Mouse (Mus musculus): ENCODE data around the gene Zmym1. TPM values are rescaled to one million over a fixed set of nuclear protein-coding genes. Genes with fewer than 3 reads are reported as not detected.

Gene Zmym1
- polyA plus RNA-seq, 1 experiment = 2.0 TPM

GRCm38 (mm10) chr4:127000601-127001105 is 60.3 kb downstream of the Zmym1 start:
- no peak for TF ChIP-seq GATA1 (IDR thresholded peaks at IDR 0.05; ENCODE audit: low read length)

Other genes starting within 250 kb of the Zmym1 start
- 3.1 and 3.9 TPM in 2 replicates for gene Zmym4, start 93.0 kb downstream of the Zmym1 start, polyA plus RNA-seq (2012)
- gene Sfpq, start 39.8 kb downstream of the Zmym1 start, polyA plus RNA-seq (2012) = 333 and 439 TPM in 2 replicates
- 0.42 and 0.43 TPM in 2 replicates for gene Zmym6, start 16.2 kb upstream of the Zmym1 start, polyA plus RNA-seq (2012)
- 0.27 and 0.61 TPM in 2 replicates for gene Tmem35b, start 62.5 kb upstream of the Zmym1 start, polyA plus RNA-seq (2012)
- gene Dlgap3, start 108.1 kb upstream of the Zmym1 start, polyA plus RNA-seq (2012) = 0.02 TPM in 1 of 2 replicates, not detected in the other
- 38.5 and 42.4 TPM in 2 replicates for gene Smim12, start 182.6 kb upstream of the Zmym1 start, polyA plus RNA-seq (2012)

All from G1E-ER4 (cell line).